Mouse (Mus musculus) neural tube, embryonic 14.5 days (tissue): ENCODE measurements at regions not wholly inside any gene's neighbourhood (a gene's known extent, or its start where the extent isn't known, plus 50 kb on each side); places are given as distances from the start of the nearest gene placed in this dataset.

Experiments
- ATAC-seq: fragments of 200-750 bp; cut with Nextera tagmentation; 2 replicates; pipeline ENCODE4 v1.8.0; 2017; ENCODE audit warnings: low read depth, mild to moderate bottlenecking, moderate TSS enrichment, moderate library complexity
- H3K27ac ChIP-seq: fragments of 300-500 bp; sonication (generic); 2 replicates; pipeline ENCODE4 v1.5.1; 2014; ENCODE audit warnings: low read depth, mild to moderate bottlenecking, control low read depth, low read length, moderate library complexity, mixed read lengths
- H3K27me3 ChIP-seq: fragments of 300-500 bp; sonication (generic); 2 replicates; pipeline ENCODE4 v1.6.1; 2014; ENCODE audit warnings: low read length; ENCODE audit not compliant: control insufficient read depth, insufficient read depth
- H3K36me3 ChIP-seq: fragments of 300-500 bp; sonication (generic); 2 replicates; pipeline ENCODE4 v1.6.1; 2014; ENCODE audit warnings: low read length, mixed read lengths; ENCODE audit not compliant: control insufficient read depth, insufficient read depth
- H3K4me1 ChIP-seq: fragments of 300-500 bp; sonication (generic); 2 replicates; pipeline ENCODE4 v1.6.1; 2014; ENCODE audit warnings: low read length; ENCODE audit not compliant: control insufficient read depth, insufficient read depth
- H3K4me2 ChIP-seq: fragments of 300-500 bp; sonication (generic); 2 replicates; pipeline ENCODE4 v1.6.1; 2014; ENCODE audit warnings: mild to moderate bottlenecking, low read depth, low read length, control low read depth
- H3K4me3 ChIP-seq: fragments of 300-500 bp; sonication (generic); 2 replicates; pipeline ENCODE4 v1.5.1; 2014; ENCODE audit warnings: low read depth, low read length, control low read depth, mixed read lengths
- H3K9ac ChIP-seq: fragments of 300-500 bp; sonication (generic); replicated peaks from 2 replicates; pipeline ENCODE4 v1.6.1; 2014; ENCODE audit warnings: low read depth, mild to moderate bottlenecking, control low read depth, low read length, mixed read lengths
- H3K9me3 ChIP-seq: fragments of 300-500 bp; sonication (generic); 2 replicates; pipeline ENCODE4 v1.6.1; 2016; ENCODE audit warnings: low read length; ENCODE audit not compliant: control insufficient read depth
- WGBS: fragments of 180-500 bp; shearing (Covaris S2); extraction: QIAGEN DNeasy Blood & Tissue Kit; methylation state at CpG from one replicate; pipeline ENCODE4 v1.1.7; 2014; 5-methylcytosine and 5-hydroxymethylcytosine counted together

- no peaks in the 10 kb centered on the region for H3K9me3 ChIP-seq
- ATAC-seq: no peak
- H3K27ac ChIP-seq: no peak overlapping the region
- H3K9ac ChIP-seq: no peak overlapping the region
- H3K4me2 ChIP-seq: no peak overlapping the region
- 83% methylated on average over 2 of the region's 2 CpGs for WGBS
- H3K36me3 ChIP-seq: no peaks in the 10 kb centered on the region
- no peak overlapping the region for H3K4me3 ChIP-seq
- H3K27me3 ChIP-seq: no peaks in the 10 kb centered on the region
- H3K4me1 ChIP-seq: no peaks in the 10 kb centered on the region
Observed at GRCm38 (mm10) chr15:60762071-60762470, 91.5 kb downstream of the Fam84b start.

- 30% methylated on average over 6 of the region's 6 CpGs for WGBS
- no peaks in the 10 kb centered on the region for H3K27me3 ChIP-seq
- no peaks in the 10 kb centered on the region for H3K36me3 ChIP-seq
- H3K9me3 ChIP-seq: no peaks in the 10 kb centered on the region
- H3K27ac ChIP-seq: no peak overlapping the region
- H3K4me2 ChIP-seq: no peak overlapping the region
- ATAC-seq: peak; percentile 72; the same call in 1 of the 2 replicates
- no peak overlapping the region for H3K9ac ChIP-seq
- H3K4me1 ChIP-seq: no peaks in the 10 kb centered on the region
- no peak overlapping the region for H3K4me3 ChIP-seq
Observed at GRCm38 (mm10) chr15:60760015-60760437, 93.6 kb downstream of the Fam84b start.

DNA sequence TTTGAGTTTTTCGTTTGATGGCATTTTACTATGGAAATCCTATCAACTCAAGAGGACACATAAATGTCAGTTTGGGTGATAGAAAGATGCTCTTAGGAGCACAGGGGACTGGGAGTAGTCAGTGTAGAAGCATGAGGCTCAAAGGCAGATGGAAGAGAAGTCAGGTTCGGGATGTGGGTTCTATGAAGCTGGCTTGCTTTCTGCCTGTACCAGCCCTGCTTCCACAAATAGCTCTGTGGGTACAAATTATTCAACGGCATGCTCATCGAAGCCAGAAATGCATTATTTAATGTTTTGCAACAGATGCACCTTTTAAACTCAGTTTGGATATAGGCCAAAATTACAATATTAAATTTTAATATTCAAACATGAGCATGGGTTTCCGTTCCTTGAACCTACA lies 99.3 kb downstream of the Fam84b start:
- H3K27ac ChIP-seq: no peak overlapping the region
- no peaks in the 10 kb centered on the region for H3K27me3 ChIP-seq
- 90% methylated on average over 5 of the region's 5 CpGs for WGBS
- H3K4me2 ChIP-seq: no peak overlapping the region
- H3K9ac ChIP-seq: no peak overlapping the region
- ATAC-seq: no peak
- H3K4me3 ChIP-seq: no peak overlapping the region
- no peaks in the 10 kb centered on the region for H3K36me3 ChIP-seq
- H3K9me3 ChIP-seq: no peaks in the 10 kb centered on the region
- H3K4me1 ChIP-seq: no peaks in the 10 kb centered on the region

DNA sequence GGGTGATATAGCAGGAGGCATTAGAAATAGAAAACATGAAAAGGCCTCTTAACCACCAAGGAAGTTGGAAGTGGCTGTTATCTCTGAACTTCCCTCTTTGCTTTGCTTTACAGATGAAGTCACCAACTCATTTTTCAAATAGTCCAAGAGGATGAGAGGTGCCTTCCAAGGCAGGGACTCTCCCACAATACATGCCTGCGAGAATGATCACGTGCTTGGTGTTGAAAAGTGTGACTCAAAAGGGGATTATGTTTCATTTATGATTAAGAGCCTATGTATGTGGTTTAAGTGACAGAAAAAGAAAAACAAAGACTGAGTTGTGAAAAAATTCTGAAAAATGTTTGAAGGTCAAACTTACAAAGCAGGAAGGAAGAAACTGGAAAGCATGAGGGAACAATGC lies 114.0 kb downstream of the Fam84b start:
- Histone ChIP-seq H3K27me3 (no peaks in the 10 kb centered on the region), H3K4me2 (no peak overlapping the region), H3K27ac (no peak overlapping the region), H3K4me3 (no peak overlapping the region), H3K9ac (no peak overlapping the region), H3K36me3 (no peaks in the 10 kb centered on the region), H3K9me3 (no peaks in the 10 kb centered on the region), H3K4me1 (no peaks in the 10 kb centered on the region)
- ATAC-seq: no peak
- 88% methylated on average over 2 of the region's 2 CpGs for WGBS

DNA sequence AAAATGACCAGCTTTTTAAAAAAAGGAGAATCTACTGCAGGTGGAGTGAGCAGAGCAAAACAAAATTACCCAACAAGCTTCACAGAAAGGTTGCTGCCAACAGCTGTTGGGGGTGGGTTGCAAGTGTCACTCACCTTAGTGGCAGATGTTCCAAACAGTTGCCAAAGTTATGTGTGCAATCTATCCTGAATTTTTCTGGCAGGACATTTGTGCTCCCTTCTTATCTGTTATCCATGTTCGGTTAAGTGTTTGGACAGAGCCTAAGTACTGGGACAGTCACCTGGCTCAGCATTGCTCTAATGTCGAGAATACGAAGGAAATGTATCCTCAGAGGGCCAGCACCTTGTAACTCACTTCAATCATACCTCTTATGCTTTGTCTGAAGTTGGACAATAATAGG lies 115.3 kb downstream of the Fam84b start:
- 88% methylated on average over 3 of the region's 3 CpGs for WGBS
- Histone ChIP-seq H3K27ac (no peak overlapping the region), H3K9ac (no peak overlapping the region), H3K9me3 (no peaks in the 10 kb centered on the region), H3K36me3 (no peaks in the 10 kb centered on the region), H3K4me3 (no peak overlapping the region), H3K27me3 (no peaks in the 10 kb centered on the region), H3K4me2 (no peak overlapping the region), H3K4me1 (no peaks in the 10 kb centered on the region)
- no peak for ATAC-seq

GRCm38 (mm10) chr15:60732416-60732815 lies 121.2 kb downstream of the Fam84b start:
- no peak overlapping the region for H3K27ac ChIP-seq
- H3K9me3 ChIP-seq: no peaks in the 10 kb centered on the region
- no peaks in the 10 kb centered on the region for H3K36me3 ChIP-seq
- no peak overlapping the region for H3K4me2 ChIP-seq
- no peaks in the 10 kb centered on the region for H3K4me1 ChIP-seq
- H3K9ac ChIP-seq: no peak overlapping the region
- ATAC-seq: no peak
- H3K4me3 ChIP-seq: no peak overlapping the region
- H3K27me3 ChIP-seq: no peaks in the 10 kb centered on the region

- no peak for ATAC-seq
- 43% methylated on average over 9 of the region's 9 CpGs for WGBS
- Histone ChIP-seq H3K4me2 (no peak overlapping the region), H3K36me3 (no peaks in the 10 kb centered on the region), H3K4me1 (no peaks in the 10 kb centered on the region), H3K27ac (no peak overlapping the region), H3K4me3 (no peak overlapping the region), H3K9me3 (no peaks in the 10 kb centered on the region), H3K27me3 (no peaks in the 10 kb centered on the region), H3K9ac (no peak overlapping the region)
Observed at GRCm38 (mm10) chr15:60728754-60729153, 124.8 kb downstream of the Fam84b start.

DNA sequence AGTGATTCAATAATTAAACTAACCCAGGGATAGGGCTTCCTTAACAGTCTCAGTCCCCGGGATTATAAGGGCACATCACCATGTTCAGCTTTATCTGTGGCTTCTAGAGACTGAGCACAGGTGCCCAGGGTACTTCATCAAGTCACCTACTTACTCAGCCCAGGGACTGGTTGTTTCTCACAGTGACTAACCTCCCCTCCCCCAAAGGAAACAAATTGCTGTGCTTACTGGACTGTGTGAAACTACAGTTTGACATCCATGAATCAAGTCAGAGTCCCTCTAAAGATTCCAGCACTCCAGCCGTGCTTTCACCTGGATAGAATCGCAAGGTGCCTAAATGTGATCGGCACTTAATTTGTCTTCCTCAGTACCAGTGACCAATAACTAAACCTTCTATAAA lies 125.2 kb downstream of the Fam84b start:
- Histone ChIP-seq H3K9me3 (no peaks in the 10 kb centered on the region), H3K36me3 (no peaks in the 10 kb centered on the region), H3K27ac (no peak overlapping the region), H3K9ac (no peak overlapping the region), H3K4me3 (no peak overlapping the region), H3K4me1 (no peaks in the 10 kb centered on the region), H3K27me3 (no peaks in the 10 kb centered on the region), H3K4me2 (no peak overlapping the region)
- no peak for ATAC-seq
- 60% methylated on average over 4 of the region's 4 CpGs for WGBS

DNA sequence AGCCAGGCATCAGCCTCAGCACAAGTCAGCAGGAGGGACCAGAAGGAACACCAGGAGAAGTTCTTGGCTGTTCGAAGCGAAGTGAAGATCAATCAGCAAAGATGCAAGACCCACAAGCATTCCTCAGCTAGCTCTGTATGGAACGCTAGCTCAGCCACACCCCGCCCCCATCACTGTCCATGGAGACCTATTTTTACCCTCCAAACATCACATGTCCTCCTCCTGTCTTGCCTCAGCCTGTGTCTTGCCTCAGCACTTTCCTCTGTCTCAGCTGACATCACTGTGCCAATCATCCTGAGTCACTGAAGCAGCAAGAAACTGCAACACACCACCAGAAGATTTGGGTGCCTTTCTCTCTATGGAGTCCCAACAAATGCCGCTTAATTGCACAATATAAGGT lies 134.2 kb downstream of the Fam84b start:
- no peak for ATAC-seq
- Histone ChIP-seq H3K27me3 (no peaks in the 10 kb centered on the region), H3K4me3 (no peak overlapping the region), H3K4me1 (no peaks in the 10 kb centered on the region), H3K36me3 (no peaks in the 10 kb centered on the region), H3K9me3 (no peaks in the 10 kb centered on the region), H3K4me2 (no peak overlapping the region), H3K9ac (no peak overlapping the region), H3K27ac (no peak overlapping the region)
- WGBS: 89% methylated on average over 5 of the region's 5 CpGs

GRCm38 (mm10) chr15:60708678-60709077 lies 144.9 kb downstream of the Fam84b start:
- Histone ChIP-seq H3K36me3 (no peaks in the 10 kb centered on the region), H3K27me3 (no peaks in the 10 kb centered on the region), H3K4me1 (no peaks in the 10 kb centered on the region), H3K4me2 (no peak overlapping the region), H3K9me3 (no peaks in the 10 kb centered on the region), H3K9ac (no peak overlapping the region), H3K27ac (no peak overlapping the region), H3K4me3 (no peak overlapping the region)
- no peak for ATAC-seq
